Mouse (Mus musculus) spleen, embryonic (tissue): ENCODE results near the gene Agmo.

Experiments used
- CTCF ChIA-PET: fragments of 350-600 bp; sonication (Branson Sonifier 250); formaldehyde crosslinking; loops from one replicate; lab custom pipeline; 2022; lab: Charles Lee

The Agmo gene

GRCm38 (mm10) chr12:37434466-37434865 lies 193.0 kb downstream of the Agmo start:
- CTCF ChIA-PET = no interaction called here

GRCm38 (mm10) chr12:37442486-37443013 lies 201.1 kb downstream of the Agmo start:
- CTCF ChIA-PET = no interaction called here

- CTCF ChIA-PET = no interaction called here
Observed at GRCm38 (mm10) chr12:37445255-37445654, 203.8 kb downstream of the Agmo start.

GRCm38 (mm10) chr12:37449597-37449996 lies 208.2 kb downstream of the Agmo start:
- CTCF ChIA-PET = interaction anchor here (0.5 kb wide), 1 partner anchor 728 kb away, joined by 6 read pairs; no protein-coding TSS in a partner anchor

- CTCF ChIA-PET = no interaction called here
Observed at GRCm38 (mm10) chr12:37450366-37451156, 209.1 kb downstream of the Agmo start.

GRCm38 (mm10) chr12:37471631-37472030 lies 230.2 kb downstream of the Agmo start:
- CTCF ChIA-PET = no interaction called here

GRCm38 (mm10) chr12:37476849-37477248 lies 235.4 kb downstream of the Agmo start:
- CTCF ChIA-PET = no interaction called here

GRCm38 (mm10) chr12:37487991-37488390 lies 246.6 kb downstream of the Agmo start:
- CTCF ChIA-PET = no interaction called here

GRCm38 (mm10) chr12:37498871-37499270 lies 257.4 kb downstream of the Agmo start:
- CTCF ChIA-PET = no interaction called here

- CTCF ChIA-PET = no interaction called here
Observed at GRCm38 (mm10) chr12:37507406-37507805, 266.0 kb downstream of the Agmo start.

- CTCF ChIA-PET = no interaction called here
Observed at GRCm38 (mm10) chr12:37507826-37508225, 266.4 kb downstream of the Agmo start.

GRCm38 (mm10) chr12:37521772-37522171 lies 280.3 kb downstream of the Agmo start:
- CTCF ChIA-PET = no interaction called here

- CTCF ChIA-PET = no interaction called here
Observed at GRCm38 (mm10) chr12:37524662-37525061, 283.2 kb downstream of the Agmo start.

GRCm38 (mm10) chr12:37540994-37541393 lies 299.6 kb downstream of the Agmo start:
- CTCF ChIA-PET = no interaction called here

GRCm38 (mm10) chr12:37558284-37558683 lies 316.8 kb downstream of the Agmo start:
- CTCF ChIA-PET = no interaction called here

GRCm38 (mm10) chr12:37565882-37566596 lies 324.6 kb downstream of the Agmo start:
- CTCF ChIA-PET = no interaction called here

- CTCF ChIA-PET = no interaction called here
Observed at GRCm38 (mm10) chr12:37571922-37572321, 330.5 kb downstream of the Agmo start.

- CTCF ChIA-PET = no interaction called here
Observed at GRCm38 (mm10) chr12:37582777-37583176, 341.3 kb downstream of the Agmo start.

- CTCF ChIA-PET = no interaction called here
Observed at GRCm38 (mm10) chr12:37592853-37593252, 351.4 kb downstream of the Agmo start.

GRCm38 (mm10) chr12:37612837-37613236 lies 371.4 kb downstream of the Agmo start:
- CTCF ChIA-PET = no interaction called here

GRCm38 (mm10) chr12:37614769-37615168 lies 373.3 kb downstream of the Agmo start:
- CTCF ChIA-PET = no interaction called here

- CTCF ChIA-PET = no interaction called here
Observed at GRCm38 (mm10) chr12:37624078-37624477, 382.6 kb downstream of the Agmo start.
